Mouse (Mus musculus) forebrain, embryonic 14.5 days (tissue): Measurements from ENCODE around the gene Tbc1d5. TPM values are rescaled to one million over a fixed set of nuclear protein-coding genes. Genes with fewer than 3 reads are reported as not detected.

Experiments used
- ATAC-seq: fragments of 200-750 bp; cut with Nextera tagmentation; 2 replicates; pipeline ENCODE4 v1.8.0; 2017; ENCODE audit warnings: mild to moderate bottlenecking, moderate library complexity
- DNase-seq: peaks from one replicate; pipeline ENCODE4 v3.0.0-alpha.2; 2015; ENCODE audit warnings: low spot score
- H3K27ac ChIP-seq: fragments of 300-500 bp; sonication (generic); 2 replicates; pipeline ENCODE4 v1.5.1; 2014; ENCODE audit warnings: low read depth, mild to moderate bottlenecking, control low read depth, low read length, moderate library complexity
- H3K27me3 ChIP-seq: fragments of 300-500 bp; sonication (generic); replicated peaks from 2 replicates; pipeline ENCODE4 v1.6.1; 2014; ENCODE audit warnings: low read length, control low read depth, mixed read lengths; ENCODE audit not compliant: control insufficient read depth, insufficient read depth
- H3K36me3 ChIP-seq: fragments of 300-500 bp; sonication (generic); 2 replicates; pipeline ENCODE4 v1.6.1; 2014; ENCODE audit warnings: low read length, control low read depth; ENCODE audit not compliant: control insufficient read depth, insufficient read depth
- H3K4me1 ChIP-seq: fragments of 300-500 bp; sonication (generic); 2 replicates; pipeline ENCODE4 v1.6.1; 2014; ENCODE audit warnings: antibody characterized with exemption, low read length, control low read depth; ENCODE audit not compliant: control insufficient read depth, insufficient read depth
- H3K4me2 ChIP-seq: fragments of 300-500 bp; sonication (generic); 2 replicates; pipeline ENCODE4 v1.6.1; 2014; ENCODE audit warnings: mild to moderate bottlenecking, control low read depth, low read length
- H3K4me3 ChIP-seq: fragments of 300-500 bp; sonication (generic); 2 replicates; pipeline ENCODE4 v1.5.1; 2014; ENCODE audit warnings: low read depth, low read length, control low read depth
- H3K9ac ChIP-seq: fragments of 300-500 bp; sonication (generic); 2 replicates; pipeline ENCODE4 v1.6.1; 2014; ENCODE audit warnings: mild to moderate bottlenecking, low read length, control low read depth, moderate library complexity
- H3K9me3 ChIP-seq: fragments of 300-500 bp; sonication (generic); replicated peaks from 2 replicates; pipeline ENCODE4 v1.6.1; 2016; ENCODE audit warnings: low read length, control low read depth, mixed read lengths; ENCODE audit not compliant: control insufficient read depth
- WGBS: fragments of 180-500 bp; shearing (Covaris S2); extraction: QIAGEN DNeasy Blood & Tissue Kit; methylation state at CpG from one replicate; pipeline ENCODE4 v1.1.7; 2014; 5-methylcytosine and 5-hydroxymethylcytosine counted together
- polyA plus RNA-seq: library from polyadenylated mRNA; unstranded; fragments of >200 nt; fragmentation: Nextera tagmentation; extraction: Ambion mirVana; gene quantifications from 2 replicates; pipeline ENCODE4 v1.2.1, GENCODE M21; 2014

Tbc1d5 gene
- polyA plus RNA-seq, 1 experiment from 2014 or later = 4.3 TPM

GRCm38 (mm10) chr17:50966147-50966546, 213.0 kb downstream of the Tbc1d5 start:
- Histone ChIP-seq H3K9me3 (no peaks in the 10 kb centered on the region), H3K4me1 (no peaks in the 10 kb centered on the region), H3K36me3 (no peaks in the 10 kb centered on the region), H3K27me3 (no peaks in the 10 kb centered on the region), H3K27ac (no peak overlapping the region), H3K9ac (no peak overlapping the region), H3K4me3 (no peak overlapping the region), H3K4me2 (no peak overlapping the region)
- ATAC-seq (no peak), DNase-seq (no peak)
- WGBS = 88% methylated on average over 1 of the region's 1 CpGs

- peak; percentile 91; the same call in 1 of the 2 replicates for ATAC-seq
- H3K36me3 ChIP-seq = no peaks in the 10 kb centered on the region
Measured at GRCm38 (mm10) chr17:50954313-50954712, 224.8 kb downstream of the Tbc1d5 start.

GRCm38 (mm10) chr17:50922308-50922707, 256.8 kb downstream of the Tbc1d5 start:
- Histone ChIP-seq H3K27ac (no peak overlapping the region), H3K36me3 (no peaks in the 10 kb centered on the region), H3K4me1 (no peaks in the 10 kb centered on the region; the same call in 1 of the 2 replicates), H3K4me2 (no peak overlapping the region), H3K9ac (no peak overlapping the region), H3K27me3 (no peaks in the 10 kb centered on the region), H3K4me3 (no peak overlapping the region), H3K9me3 (no peaks in the 10 kb centered on the region)
- no peak for ATAC-seq
- DNase-seq = no peak
- WGBS = 95% methylated on average over 2 of the region's 2 CpGs

More at GRCm38 (mm10) chr17:50954313-50954712, 224.8 kb downstream of the Tbc1d5 start:
- no peak overlapping the region for H3K9ac ChIP-seq
- 70% methylated on average over 9 of the region's 9 CpGs for WGBS
- no peak overlapping the region for H3K4me2 ChIP-seq
- no peak overlapping the region for H3K27ac ChIP-seq
- H3K27me3 ChIP-seq = no peaks in the 10 kb centered on the region
- H3K4me1 ChIP-seq = no peaks in the 10 kb centered on the region
- H3K4me3 ChIP-seq = no peak overlapping the region
- no peaks in the 10 kb centered on the region for H3K9me3 ChIP-seq
- DNase-seq = peak; percentile 61

GRCm38 (mm10) chr17:50915216-50915615, 263.9 kb downstream of the Tbc1d5 start:
- Histone ChIP-seq H3K4me3 (no peak overlapping the region), H3K9ac (no peak overlapping the region), H3K4me2 (no peak overlapping the region), H3K36me3 (no peaks in the 10 kb centered on the region), H3K9me3 (no peaks in the 10 kb centered on the region), H3K27ac (no peak overlapping the region), H3K27me3 (no peaks in the 10 kb centered on the region), H3K4me1 (no peaks in the 10 kb centered on the region; the same call in 1 of the 2 replicates)
- WGBS = 95% methylated on average over 2 of the region's 2 CpGs
- ATAC-seq (no peak), DNase-seq (no peak)

- DNase-seq = peak; percentile 24
- no peaks in the 10 kb centered on the region for H3K4me1 ChIP-seq
- ATAC-seq = peak; percentile 79
- no peak overlapping the region for H3K27ac ChIP-seq
- WGBS = 60% methylated on average over 6 of the region's 6 CpGs
- no peak overlapping the region for H3K4me2 ChIP-seq
- no peaks in the 10 kb centered on the region for H3K27me3 ChIP-seq
- no peaks in the 10 kb centered on the region for H3K9me3 ChIP-seq
- H3K4me3 ChIP-seq = no peak overlapping the region
- no peak overlapping the region for H3K9ac ChIP-seq
- no peaks in the 10 kb centered on the region for H3K36me3 ChIP-seq
Measured at GRCm38 (mm10) chr17:50908568-50909335, 270.4 kb downstream of the Tbc1d5 start.

GRCm38 (mm10) chr17:50908160-50908559, 271.0 kb downstream of the Tbc1d5 start:
- WGBS = 76% methylated on average over 4 of the region's 4 CpGs
- Histone ChIP-seq H3K4me3 (no peak overlapping the region), H3K4me2 (no peak overlapping the region), H3K36me3 (no peaks in the 10 kb centered on the region), H3K9ac (no peak overlapping the region), H3K27me3 (no peaks in the 10 kb centered on the region), H3K4me1 (no peaks in the 10 kb centered on the region), H3K27ac (no peak overlapping the region), H3K9me3 (no peaks in the 10 kb centered on the region)
- DNase-seq = peak; percentile 14
- peak; percentile 40; the same call in 1 of the 2 replicates for ATAC-seq

GRCm38 (mm10) chr17:50906630-50907029, 272.5 kb downstream of the Tbc1d5 start:
- no peak for ATAC-seq
- Histone ChIP-seq H3K27ac (no peak overlapping the region), H3K4me1 (no peaks in the 10 kb centered on the region), H3K4me3 (no peak overlapping the region), H3K9ac (no peak overlapping the region), H3K9me3 (no peaks in the 10 kb centered on the region), H3K27me3 (no peaks in the 10 kb centered on the region), H3K4me2 (no peak overlapping the region), H3K36me3 (no peaks in the 10 kb centered on the region)
- DNase-seq = peak; percentile 13
- 23% methylated on average over 1 of the region's 1 CpGs for WGBS

- 87% methylated on average over 3 of the region's 3 CpGs for WGBS
- ATAC-seq = no peak
Measured at GRCm38 (mm10) chr17:50904463-50904862, 274.7 kb downstream of the Tbc1d5 start.

GRCm38 (mm10) chr17:50897867-50898266, 281.3 kb downstream of the Tbc1d5 start:
- no peak overlapping the region for H3K9ac ChIP-seq
- no peaks in the 10 kb centered on the region for H3K27me3 ChIP-seq
- H3K4me2 ChIP-seq = no peak overlapping the region
- 85% methylated on average over 7 of the region's 7 CpGs for WGBS
- H3K27ac ChIP-seq = no peak overlapping the region
- H3K4me3 ChIP-seq = no peak overlapping the region
- DNase-seq (no peak), ATAC-seq (no peak)
- no peaks in the 10 kb centered on the region for H3K4me1 ChIP-seq
- H3K9me3 ChIP-seq = no peaks in the 10 kb centered on the region
- H3K36me3 ChIP-seq = no peaks in the 10 kb centered on the region

More at GRCm38 (mm10) chr17:50904463-50904862, 274.7 kb downstream of the Tbc1d5 start:
- no peaks in the 10 kb centered on the region for H3K4me1 ChIP-seq
- no peak overlapping the region for H3K4me2 ChIP-seq
- no peak for DNase-seq
- no peak overlapping the region for H3K27ac ChIP-seq
- H3K36me3 ChIP-seq = no peaks in the 10 kb centered on the region
- H3K9ac ChIP-seq = no peak overlapping the region
- no peaks in the 10 kb centered on the region for H3K9me3 ChIP-seq
- no peak overlapping the region for H3K4me3 ChIP-seq
- no peaks in the 10 kb centered on the region for H3K27me3 ChIP-seq
